Mouse (Mus musculus) naive thymus-derived CD4-positive, alpha-beta T cell, adult 5 months (primary cell): ENCODE data around the gene Hamp2. TPM values are rescaled to one million over a fixed set of nuclear protein-coding genes. Genes with fewer than 3 reads are reported as not detected.

ENCODE experiments used
- polyA plus RNA-seq: library from polyadenylated mRNA; unstranded; fragments of 100-300 nt; shearing (Covaris generic); gene quantifications from one replicate; pipeline ENCODE4 v1.2.1, GENCODE M21; 2017

Gene Hamp2
- polyA plus RNA-seq = not detected

GRCm38 (mm10) chr7:30924581-30924980 is at the start of gene Hamp2:
Gene Hamp2, minus strand, starts transcription at chr7:30924681.

DNA sequence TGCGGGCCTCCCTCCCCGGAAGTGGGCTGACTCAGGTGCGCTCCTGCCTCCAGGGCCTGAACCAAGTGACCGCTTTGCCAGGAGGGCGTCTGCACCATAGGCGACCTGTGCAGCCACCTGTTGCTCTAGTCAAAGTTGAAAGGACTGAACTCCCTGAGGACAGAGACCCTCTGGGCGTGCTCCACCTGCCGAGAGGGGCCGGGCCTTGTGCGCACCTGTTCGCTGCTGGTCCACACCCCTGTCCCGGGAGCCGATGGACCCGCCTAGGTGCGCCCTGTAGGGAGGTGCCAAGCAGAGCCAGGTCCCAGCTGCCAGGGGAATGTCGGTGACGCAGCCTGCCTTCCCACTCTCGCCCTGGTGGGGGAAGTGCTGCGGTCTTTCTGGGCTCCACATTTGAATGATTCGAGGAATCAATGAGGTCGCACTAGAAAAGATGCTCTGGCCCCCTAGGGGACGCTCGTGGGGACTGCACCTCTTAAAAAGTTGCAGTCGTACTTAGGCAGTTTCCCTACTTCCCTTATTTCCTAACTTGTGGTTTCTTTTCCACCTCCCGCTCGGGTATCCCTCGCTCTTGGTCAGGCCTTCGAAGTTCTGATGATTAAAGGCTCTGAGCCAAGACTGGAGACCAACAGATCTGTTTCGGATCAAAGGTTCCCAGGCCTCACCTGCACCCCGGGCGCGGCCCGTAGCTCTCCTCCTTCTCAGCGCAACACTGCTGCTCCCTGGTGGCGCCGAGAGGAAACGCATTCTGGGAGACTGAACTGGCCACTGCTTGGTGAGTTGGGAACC is 49.2 kb upstream of the Hamp2 start, which contains the start of gene Fam187b:
Gene Fam187b (plus strand): TSS at position 290 of the 789 bp plus-strand sequence.

DNA sequence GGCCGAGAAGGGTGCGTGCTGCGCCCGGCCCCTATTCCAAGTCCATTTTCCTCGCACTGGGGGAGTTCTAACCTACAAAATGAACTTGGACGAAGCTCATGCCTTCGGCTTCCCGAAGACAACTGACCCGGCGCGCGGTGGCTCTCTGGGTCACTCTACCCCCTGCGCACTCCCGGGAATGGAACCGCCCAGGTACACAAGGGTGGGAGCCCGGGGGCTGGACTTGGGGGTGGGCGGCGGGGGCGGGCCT is 48.7 kb upstream of the Hamp2 start, which contains the start of gene Lsr:
Gene Lsr (minus strand): TSS at position 214 of the 250 bp plus-strand sequence.

DNA sequence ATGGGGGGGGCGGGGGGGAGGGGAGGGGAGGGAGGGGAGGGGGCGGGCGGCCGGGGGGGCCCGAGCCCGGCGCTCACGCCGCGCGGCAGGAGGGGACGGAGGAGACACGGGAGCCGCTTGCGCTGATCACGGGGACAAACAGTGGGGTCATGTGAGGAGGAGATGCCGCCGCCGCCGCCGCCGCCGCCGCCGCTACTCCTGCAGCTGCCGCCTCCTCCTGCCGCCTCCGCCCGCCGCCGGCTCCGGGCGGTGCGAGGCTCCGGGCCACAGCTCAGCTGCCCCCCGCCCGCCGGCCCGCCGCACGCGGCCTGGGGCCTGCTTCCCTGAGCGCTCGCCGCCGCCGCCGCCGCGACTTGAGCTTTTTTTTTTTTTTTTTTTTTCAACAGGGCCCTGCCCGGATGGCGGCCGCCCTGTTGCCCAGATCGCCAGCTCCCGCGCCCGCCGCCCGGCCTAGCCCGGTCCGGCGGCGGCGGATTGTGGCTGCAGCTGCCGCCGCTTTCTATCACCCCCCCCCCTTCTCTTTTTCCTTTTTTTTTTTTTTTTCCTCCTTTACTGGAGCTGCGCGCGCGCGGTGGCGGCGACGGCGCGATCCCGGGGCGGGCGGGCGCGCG is 32.4 kb upstream of the Hamp2 start, which contains the start of gene Usf2:
Gene Usf2 (minus strand): TSS at position 48 of the 611 bp plus-strand sequence.

GRCm38 (mm10) chr7:30943909-30944635 is 19.6 kb upstream of the Hamp2 start, which contains the start of gene Hamp:
Gene Hamp, minus strand, starts transcription at chr7:30944032.

GRCm38 (mm10) chr7:30914732-30915131 is 9.7 kb downstream of the Hamp2 start, which contains the start of gene Mag:
Gene Mag, minus strand, starts transcription at chr7:30914873.

GRCm38 (mm10) chr7:30880176-30880575 is 44.3 kb downstream of the Hamp2 start, which contains the start of gene Cd22:
Gene Cd22, minus strand, starts transcription at chr7:30880342.

Other genes starting within 250 kb of the Hamp2 start
- gene 2200002J24Rik, start 225.8 kb downstream of the Hamp2 start, polyA plus RNA-seq = not detected
- not detected for gene Atp4a, start 212.5 kb downstream of the Hamp2 start, polyA plus RNA-seq
- 70.8 TPM for gene Tmem147, start 195.1 kb downstream of the Hamp2 start, polyA plus RNA-seq
- 1.4 TPM for gene Gapdhs, start 181.0 kb downstream of the Hamp2 start, polyA plus RNA-seq
- gene Sbsn, start 173.2 kb downstream of the Hamp2 start, polyA plus RNA-seq = 1.0 TPM
- gene Dmkn, start 160.9 kb downstream of the Hamp2 start, polyA plus RNA-seq = not detected
- not detected for gene Krtdap, start 136.8 kb downstream of the Hamp2 start, polyA plus RNA-seq
- gene Ffar2, start 100.9 kb downstream of the Hamp2 start, polyA plus RNA-seq = not detected
- not detected for gene Ffar3, start 68.5 kb downstream of the Hamp2 start, polyA plus RNA-seq
- gene Ffar1, start 63.1 kb downstream of the Hamp2 start, polyA plus RNA-seq = not detected
- not detected for gene Cd22, start 44.3 kb downstream of the Hamp2 start, polyA plus RNA-seq
- gene Mag, start 9.8 kb downstream of the Hamp2 start, polyA plus RNA-seq = not detected
- not detected for gene Hamp, start 19.4 kb upstream of the Hamp2 start, polyA plus RNA-seq
- 12.8 TPM for gene Usf2, start 32.1 kb upstream of the Hamp2 start, polyA plus RNA-seq
- gene Lsr, start 48.8 kb upstream of the Hamp2 start, polyA plus RNA-seq = 1.1 TPM
- not detected for gene Fam187b, start 49.1 kb upstream of the Hamp2 start, polyA plus RNA-seq
- 1,718 TPM for gene Fxyd5, start 117.8 kb upstream of the Hamp2 start, polyA plus RNA-seq
- gene Fxyd7, start 126.8 kb upstream of the Hamp2 start, polyA plus RNA-seq = 1.6 TPM
- not detected for gene Fxyd1, start 132.5 kb upstream of the Hamp2 start, polyA plus RNA-seq
- not detected for gene Lgi4, start 134.7 kb upstream of the Hamp2 start, polyA plus RNA-seq
- gene Fxyd3, start 152.0 kb upstream of the Hamp2 start, polyA plus RNA-seq = not detected
- gene Hpn, start 190.6 kb upstream of the Hamp2 start, polyA plus RNA-seq = not detected
- not detected for gene Scn1b, start 202.3 kb upstream of the Hamp2 start, polyA plus RNA-seq
- gene Gramd1a, start 231.2 kb upstream of the Hamp2 start, polyA plus RNA-seq = 669 TPM